Mouse (Mus musculus): ENCODE data around the gene Atp5d. TPM values are rescaled to one million over a fixed set of nuclear protein-coding genes. Genes with fewer than 3 reads are reported as not detected.

Gene Atp5d
- total RNA-seq, 2 experiments from 2014 or later, result 397 to 417 TPM

- DNase-seq (ENCODE audit: low spot score in 2 of 2), result no peak
Measured at GRCm38 (mm10) chr10:80152071-80152872, 13.8 kb downstream of the Atp5d start.

- DNase-seq (ENCODE audit: low spot score in 2 of 2), result no peak
Measured at GRCm38 (mm10) chr10:80152873-80153260, 14.4 kb downstream of the Atp5d start.

- no peak for DNase-seq (ENCODE audit: low spot score in 2 of 2)
Measured at GRCm38 (mm10) chr10:80153713-80154112, 15.3 kb downstream of the Atp5d start.

GRCm38 (mm10) chr10:80154384-80154783, 16.0 kb downstream of the Atp5d start:
- no peak for DNase-seq (ENCODE audit: low spot score in 2 of 2)

- DNase-seq (ENCODE audit: low spot score in 2 of 2), result no peak
Measured at GRCm38 (mm10) chr10:80155277-80155676, 16.8 kb downstream of the Atp5d start.

- DNase-seq (ENCODE audit: low spot score in 2 of 2), result no peak
Measured at GRCm38 (mm10) chr10:80156002-80156751, 17.7 kb downstream of the Atp5d start.

GRCm38 (mm10) chr10:80156752-80157053, 18.3 kb downstream of the Atp5d start:
- DNase-seq (ENCODE audit: low spot score in 2 of 2), result no peak

GRCm38 (mm10) chr10:80157141-80157929, 18.9 kb downstream of the Atp5d start:
- DNase-seq (ENCODE audit: low spot score in 2 of 2), result no peak

GRCm38 (mm10) chr10:80158307-80158986, 20.0 kb downstream of the Atp5d start:
- DNase-seq (ENCODE audit: low spot score in 2 of 2), result no peak

- peak in 1 of 2 experiments; percentile 66 for DNase-seq (ENCODE audit: low spot score in 2 of 2)
Measured at GRCm38 (mm10) chr10:80159021-80159560, 20.7 kb downstream of the Atp5d start.

- peak; percentile 99 for DNase-seq (ENCODE audit: low spot score in 2 of 2)
Measured at GRCm38 (mm10) chr10:80159561-80160454, 21.4 kb downstream of the Atp5d start.

- no peak for DNase-seq (ENCODE audit: low spot score in 2 of 2)
Measured at GRCm38 (mm10) chr10:80160455-80161371, 22.3 kb downstream of the Atp5d start.

GRCm38 (mm10) chr10:80161522-80162242, 23.2 kb downstream of the Atp5d start:
- no peak for DNase-seq (ENCODE audit: low spot score in 2 of 2)

- DNase-seq (ENCODE audit: low spot score in 2 of 2), result no peak
Measured at GRCm38 (mm10) chr10:80162243-80162608, 23.8 kb downstream of the Atp5d start.

- no peak for DNase-seq (ENCODE audit: low spot score in 2 of 2)
Measured at GRCm38 (mm10) chr10:80162716-80163299, 24.4 kb downstream of the Atp5d start.

- DNase-seq (ENCODE audit: low spot score in 2 of 2), result no peak
Measured at GRCm38 (mm10) chr10:80163721-80164120, 25.3 kb downstream of the Atp5d start.

- DNase-seq (ENCODE audit: low spot score in 2 of 2), result no peak
Measured at GRCm38 (mm10) chr10:80164161-80164997, 25.9 kb downstream of the Atp5d start.

Measured in layer of hippocampus, postnatal 14 days (tissue).